Mouse (Mus musculus): ENCODE measurements around the gene Prkag1. TPM values are rescaled to one million over a fixed set of nuclear protein-coding genes. Genes with fewer than 3 reads are reported as not detected.

Gene Prkag1
- total RNA-seq, 2 experiments from 2014 or later: 42.8 to 42.9 TPM

GRCm38 (mm10) chr15:98774096-98774495, 57.2 kb downstream of the Prkag1 start:
- DNase-seq (ENCODE audit: low spot score in 2 of 2): no peak

GRCm38 (mm10) chr15:98772511-98773211, 58.7 kb downstream of the Prkag1 start:
- DNase-seq (ENCODE audit: low spot score in 2 of 2): no peak

- DNase-seq (ENCODE audit: low spot score in 2 of 2): no peak
These were observed 59.4 kb downstream of the Prkag1 start for GRCm38 (mm10) chr15:98771813-98772425.

- DNase-seq (ENCODE audit: low spot score in 2 of 2): no peak
These were observed 63.1 kb downstream of the Prkag1 start for GRCm38 (mm10) chr15:98768259-98768658.

GRCm38 (mm10) chr15:98765929-98766328, 65.4 kb downstream of the Prkag1 start:
- DNase-seq (ENCODE audit: low spot score in 2 of 2): no peak

Other genes starting within 250 kb of the Prkag1 start
- gene Adcy6, start 221.4 kb downstream of the Prkag1 start, total RNA-seq (2021): 10 to 100 TPM; 56.6 to 60.6 TPM
- 10 to 100 TPM; 22.1 to 22.5 TPM for gene Cacnb3, start 200.7 kb downstream of the Prkag1 start, total RNA-seq (2021)
- gene Ddx23, start 168.6 kb downstream of the Prkag1 start, total RNA-seq (2021): 10 to 100 TPM; 62.5 to 67.3 TPM
- 1 to 10 TPM in 1 of 2 experiments, under 1 TPM in 1; 0.75 to 1.2 TPM for gene Rnd1, start 154.1 kb downstream of the Prkag1 start, total RNA-seq (2021)
- not detected for gene Ccdc65, start 123.3 kb downstream of the Prkag1 start, total RNA-seq (2021)
- gene Fkbp11, start 103.3 kb downstream of the Prkag1 start, total RNA-seq (2021): 10 to 100 TPM; 16.6 to 17.2 TPM
- 10 to 100 TPM; 30.8 to 31.7 TPM for gene Arf3, start 68.3 kb downstream of the Prkag1 start, total RNA-seq (2021)
- gene Wnt10b, start 53.4 kb downstream of the Prkag1 start, total RNA-seq (2021): 1 to 10 TPM; 2.7 TPM
- under 1 TPM; 0.15 to 0.21 TPM for gene Wnt1, start 41.7 kb downstream of the Prkag1 start, total RNA-seq (2021)
- gene Ddn, start 22.0 kb downstream of the Prkag1 start, total RNA-seq (2021): 1 to 10 TPM; 1.8 TPM
- 10 to 100 TPM; 63.9 to 68.6 TPM for gene Kmt2d, start 39.7 kb upstream of the Prkag1 start, total RNA-seq (2021)
- 1 to 10 TPM; 2.4 to 3.6 TPM for gene Rhebl1, start 63.0 kb upstream of the Prkag1 start, total RNA-seq (2021)
- gene Dhh, start 67.0 kb upstream of the Prkag1 start, total RNA-seq (2021): 1 to 10 TPM; 5.0 to 7.8 TPM
- gene Lmbr1l, start 86.7 kb upstream of the Prkag1 start, total RNA-seq (2021): 10 to 100 TPM; 16.9 to 19.8 TPM
- 100 to 1,000 TPM; 402 to 455 TPM for gene Tuba1b, start 103.0 kb upstream of the Prkag1 start, total RNA-seq (2021)
- gene Gm49450, start 122.0 kb upstream of the Prkag1 start, total RNA-seq (2021): not detected
- gene Tuba1a, start 122.2 kb upstream of the Prkag1 start, total RNA-seq (2021): 100 to 1,000 TPM; 355 to 415 TPM
- 10 to 100 TPM; 62.2 to 80.4 TPM for gene Tuba1c, start 198.4 kb upstream of the Prkag1 start, total RNA-seq (2021)
- gene Prph, start 223.7 kb upstream of the Prkag1 start, total RNA-seq (2021): 1 to 10 TPM; 3.0 to 4.7 TPM
- gene Troap, start 243.1 kb upstream of the Prkag1 start, total RNA-seq (2021): 10 to 100 TPM in 1 of 2 experiments, 1 to 10 TPM in 1; 5.9 to 10.6 TPM

Data from gastrocnemius, postnatal 4 days (tissue).